Mouse (Mus musculus) heart, adult 2 months (tissue): ENCODE measurements around the gene Slc19a1.

Experiments used
- CTCF ChIP-seq: fragments of 200-600 bp; IDR thresholded peaks from 2 replicates; pipeline ENCODE4 v1.8.1; 2022; ENCODE audit warnings: antibody characterized with exemption, mild to moderate bottlenecking, moderate library complexity
- EP300 ChIP-seq: fragments of 200-500 bp; IDR thresholded peaks from 2 replicates; pipeline ENCODE4 v1.6.1; 2011; ENCODE audit warnings: low read depth, low read length, control low read depth; ENCODE audit not compliant: insufficient read depth
- POLR2A ChIP-seq: fragments of 200-500 bp; IDR thresholded peaks from 2 replicates; pipeline ENCODE4 v1.6.1; 2011; ENCODE audit warnings: mild to moderate bottlenecking, low read depth, low read length, control low read depth; ENCODE audit not compliant: insufficient read depth

- no peak for TF ChIP-seq CTCF
- TF ChIP-seq POLR2A, result no peak
- no peak for TF ChIP-seq EP300
Observed at GRCm38 (mm10) chr10:77097890-77098200, 65.8 kb downstream of the Slc19a1 start.
